Mouse (Mus musculus) liver, embryonic 15.5 days (tissue): ENCODE results near the gene Nudt4. TPM values are rescaled to one million over a fixed set of nuclear protein-coding genes. Genes with fewer than 3 reads are reported as not detected.

Experiments
- microRNA-seq: library from miRNA; unstranded; fragments of <30 nt; microRNA quantifications from one replicate; pipeline ENCODE4, GENCODE M21; 2016
- polyA plus RNA-seq: library from polyadenylated mRNA; unstranded; fragments of >200 nt; fragmentation: Nextera tagmentation; extraction: Ambion mirVana; gene quantifications from 2 replicates; pipeline ENCODE4 v1.2.1, GENCODE M21; 2015

The Nudt4 gene
- polyA plus RNA-seq, 1 experiment from 2014 or later: 85.3 TPM

Small RNA genes lying within 50 kb of the gene (microRNA-seq; reads per million reads assigned to microRNA genes)
- gene Mir3058: 33.5 reads per million, percentile 41 among the genes with 10 or more reads in this experiment

Other genes with a start within 250 kb of the Nudt4 start
- 3.6 and 4.2 TPM in 2 replicates for gene Cradd, start 240.0 kb downstream of the Nudt4 start, polyA plus RNA-seq
- 6.0 and 6.4 TPM in 2 replicates for gene Socs2, start 147.0 kb downstream of the Nudt4 start, polyA plus RNA-seq
- 139 and 157 TPM in 2 replicates for gene Mrpl42, start 62.2 kb downstream of the Nudt4 start, polyA plus RNA-seq
- gene Ube2n, start 49.0 kb downstream of the Nudt4 start, polyA plus RNA-seq: 124 and 132 TPM in 2 replicates
- not detected in 2 replicates for gene Anapc15-ps, start 109.3 kb upstream of the Nudt4 start, polyA plus RNA-seq